Mouse (Mus musculus): ENCODE data around the gene Coq2. TPM values are rescaled to one million over a fixed set of nuclear protein-coding genes. Genes with fewer than 3 reads are reported as not detected.
A peak's percentile ranks its signal among the peaks of the same experiment; 100 is the strongest.

Coq2 gene
- polyA plus RNA-seq, 1 experiment, result 86.2 TPM

- H3K4me1 ChIP-seq (ENCODE audit: control insufficient read depth, insufficient read depth, insufficient read length, low read length), result peaks cover 67% of the 10 kb centered on the region
- H3K27me3 ChIP-seq (ENCODE audit: control insufficient read depth, insufficient read depth, low read length), result no peaks in the 10 kb centered on the region
- WGBS, result 19% methylated on average over 8 of the region's 8 CpGs
- TF ChIP-seq POLR2A (IDR thresholded peaks at IDR 0.05; ENCODE audit: low read depth, low read length) (no peak), CTCF (IDR thresholded peaks at IDR 0.05; ENCODE audit: extremely low read depth, insufficient read length, insufficient replicate concordance, low read depth, low read length) (peak; percentile 14; the same call in 1 of the 2 replicates)
- peak overlapping the region; percentile 93 for H3K27ac ChIP-seq (ENCODE audit: insufficient read depth, low read depth, low read length)
- H3K36me3 ChIP-seq (ENCODE audit: control insufficient read depth, insufficient read depth, low read length), result no peaks in the 10 kb centered on the region
- no peak overlapping the region for H3K4me3 ChIP-seq (ENCODE audit: low read depth, low read length)
These were observed 38.0 kb downstream of the Coq2 start for GRCm38 (mm10) chr5:100636794-100637544.

DNA sequence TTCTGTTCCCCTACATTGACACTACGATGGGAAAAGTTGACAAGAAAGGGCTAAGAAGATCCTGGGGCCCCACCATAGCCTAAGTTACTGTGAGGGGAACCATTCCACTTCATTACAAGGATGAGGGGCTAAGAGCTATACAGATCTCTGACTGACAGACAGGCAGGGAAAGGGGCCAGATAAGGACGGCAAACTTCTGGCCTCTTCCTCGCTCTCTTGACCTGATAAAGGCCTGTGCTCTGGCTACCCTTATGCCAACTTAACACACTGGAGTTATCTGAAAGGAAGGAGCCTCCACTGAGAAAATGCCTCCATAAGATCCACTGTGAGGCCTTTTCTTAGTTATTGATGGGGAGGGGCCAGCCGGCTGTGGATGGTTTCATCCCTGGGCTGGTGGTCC lies 39.0 kb downstream of the Coq2 start:
- 92% methylated on average over 4 of the region's 4 CpGs for WGBS
- Histone ChIP-seq H3K4me1 (ENCODE audit: control insufficient read depth, insufficient read depth, insufficient read length, low read length) (peaks cover 63% of the 10 kb centered on the region), H3K27ac (ENCODE audit: insufficient read depth, low read depth, low read length) (peak overlapping the region; percentile 93), H3K4me3 (ENCODE audit: low read depth, low read length) (no peak overlapping the region), H3K36me3 (ENCODE audit: control insufficient read depth, insufficient read depth, low read length) (no peaks in the 10 kb centered on the region), H3K27me3 (ENCODE audit: control insufficient read depth, insufficient read depth, low read length) (no peaks in the 10 kb centered on the region)
- no peak for TF ChIP-seq CTCF (IDR thresholded peaks at IDR 0.05; ENCODE audit: extremely low read depth, insufficient read length, insufficient replicate concordance, low read depth, low read length)
- TF ChIP-seq POLR2A (IDR thresholded peaks at IDR 0.05; ENCODE audit: low read depth, low read length), result no peak

DNA sequence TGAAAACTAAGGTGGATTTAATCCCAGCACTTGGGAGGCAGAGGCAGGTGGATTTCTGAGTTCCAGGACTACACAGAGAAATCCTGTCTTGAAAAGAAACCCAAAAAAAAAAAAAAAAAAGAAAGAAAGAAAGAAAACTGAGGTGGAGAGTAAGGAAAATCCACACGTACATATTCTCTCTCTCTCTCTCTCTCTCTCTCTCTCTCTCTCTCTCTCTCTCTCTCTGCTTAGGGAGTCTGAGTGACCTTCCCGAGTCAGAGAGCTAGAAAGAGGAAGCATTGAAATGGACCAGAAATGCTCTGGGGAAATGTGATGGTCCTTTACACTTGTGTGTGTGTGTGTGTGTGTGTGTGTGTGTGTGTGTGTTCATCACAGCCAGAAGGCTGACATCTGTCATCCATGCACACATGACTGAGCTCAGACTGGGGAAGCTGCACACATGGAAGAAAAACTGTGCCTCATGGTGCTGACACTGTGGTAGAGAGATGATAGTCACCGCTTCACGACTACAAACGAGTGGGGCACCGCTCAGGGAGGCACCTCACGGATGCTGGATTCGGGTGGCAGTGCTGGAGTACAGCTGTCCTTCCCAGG lies 40.0 kb downstream of the Coq2 start:
- H3K27me3 ChIP-seq (ENCODE audit: control insufficient read depth, insufficient read depth, low read length), result no peaks in the 10 kb centered on the region

GRCm38 (mm10) chr5:100632540-100633129 lies 42.3 kb downstream of the Coq2 start:
- WGBS, result 22% methylated on average over 8 of the region's 8 CpGs
- Histone ChIP-seq H3K27me3 (ENCODE audit: control insufficient read depth, insufficient read depth, low read length) (no peaks in the 10 kb centered on the region), H3K27ac (ENCODE audit: insufficient read depth, low read depth, low read length) (peak overlapping the region; percentile 96), H3K36me3 (ENCODE audit: control insufficient read depth, insufficient read depth, low read length) (no peaks in the 10 kb centered on the region), H3K4me3 (ENCODE audit: low read depth, low read length) (no peak overlapping the region), H3K4me1 (ENCODE audit: control insufficient read depth, insufficient read depth, insufficient read length, low read length) (peaks cover 42% of the 10 kb centered on the region)
- TF ChIP-seq POLR2A (IDR thresholded peaks at IDR 0.05; ENCODE audit: low read depth, low read length) (no peak), CTCF (IDR thresholded peaks at IDR 0.05; ENCODE audit: extremely low read depth, insufficient read length, insufficient replicate concordance, low read depth, low read length) (no peak)

More for the DNA sequence above, 40.0 kb downstream of the Coq2 start:
- TF ChIP-seq POLR2A (IDR thresholded peaks at IDR 0.05; ENCODE audit: low read depth, low read length) (no peak), CTCF (IDR thresholded peaks at IDR 0.05; ENCODE audit: extremely low read depth, insufficient read length, insufficient replicate concordance, low read depth, low read length) (no peak)
- H3K27ac ChIP-seq (ENCODE audit: insufficient read depth, low read depth, low read length), result peak overlapping the region; percentile 94
- H3K36me3 ChIP-seq (ENCODE audit: control insufficient read depth, insufficient read depth, low read length), result no peaks in the 10 kb centered on the region
- WGBS, result 84% methylated on average over 8 of the region's 8 CpGs
- no peak overlapping the region for H3K4me3 ChIP-seq (ENCODE audit: low read depth, low read length)
- peaks cover 60% of the 10 kb centered on the region for H3K4me1 ChIP-seq (ENCODE audit: control insufficient read depth, insufficient read depth, insufficient read length, low read length)

- 92% methylated on average over 4 of the region's 4 CpGs for WGBS
- TF ChIP-seq CTCF (IDR thresholded peaks at IDR 0.05; ENCODE audit: extremely low read depth, insufficient read length, insufficient replicate concordance, low read depth, low read length), result no peak
- TF ChIP-seq POLR2A (IDR thresholded peaks at IDR 0.05; ENCODE audit: low read depth, low read length), result no peak
- Histone ChIP-seq H3K27ac (ENCODE audit: insufficient read depth, low read depth, low read length) (no peak overlapping the region), H3K36me3 (ENCODE audit: control insufficient read depth, insufficient read depth, low read length) (no peaks in the 10 kb centered on the region), H3K4me3 (ENCODE audit: low read depth, low read length) (no peak overlapping the region), H3K4me1 (ENCODE audit: control insufficient read depth, insufficient read depth, insufficient read length, low read length) (peaks cover 37% of the 10 kb centered on the region), H3K27me3 (ENCODE audit: control insufficient read depth, insufficient read depth, low read length) (no peaks in the 10 kb centered on the region)
These were observed 46.1 kb downstream of the Coq2 start for GRCm38 (mm10) chr5:100628807-100629206.

DNA sequence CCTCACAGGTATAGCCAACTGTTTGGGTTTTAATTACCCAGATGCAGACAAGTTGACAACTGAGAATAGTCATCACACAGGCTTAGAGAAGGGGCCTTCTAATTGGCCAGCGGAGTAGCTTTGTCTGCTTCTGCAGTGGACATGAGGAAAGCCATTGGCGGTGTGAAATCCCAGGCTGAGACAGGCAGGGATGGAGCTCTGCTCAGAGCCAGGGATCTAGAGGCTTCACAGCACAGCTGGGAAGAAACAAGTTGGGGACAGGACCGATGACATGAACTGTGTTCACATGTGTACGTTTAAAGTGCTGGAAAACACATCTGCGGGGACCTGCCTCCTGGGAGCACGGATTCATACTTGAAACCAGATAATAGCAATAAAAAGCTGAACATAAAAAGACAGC lies 48.4 kb downstream of the Coq2 start:
- 32% methylated on average over 6 of the region's 6 CpGs for WGBS

More for the DNA sequence above, 48.4 kb downstream of the Coq2 start:
- Histone ChIP-seq H3K4me1 (ENCODE audit: control insufficient read depth, insufficient read depth, insufficient read length, low read length) (peaks cover 34% of the 10 kb centered on the region), H3K4me3 (ENCODE audit: low read depth, low read length) (no peak overlapping the region), H3K27me3 (ENCODE audit: control insufficient read depth, insufficient read depth, low read length) (no peaks in the 10 kb centered on the region), H3K27ac (ENCODE audit: insufficient read depth, low read depth, low read length) (0 out of 2 replicates have a peak overlapping the region, but pooled peaks have one; percentile 1), H3K36me3 (ENCODE audit: control insufficient read depth, insufficient read depth, low read length) (no peaks in the 10 kb centered on the region)
- TF ChIP-seq POLR2A (IDR thresholded peaks at IDR 0.05; ENCODE audit: low read depth, low read length) (no peak), CTCF (IDR thresholded peaks at IDR 0.05; ENCODE audit: extremely low read depth, insufficient read length, insufficient replicate concordance, low read depth, low read length) (no peak)
